Mouse (Mus musculus) embryonic stem cell, embryonic (primary cell): ENCODE results near the gene Fam71a.

Source experiments
- CTCF ChIA-PET, 4 experiments: fragments of 300-600 bp in 2 of 4; fragments of 350-600 bp in 2 of 4; sonication (Branson Sonifier 250); formaldehyde crosslinking; loops; one replicate each; lab custom pipeline; 2022; ENCODE audit warnings: inconsistent platforms in 2 of 4; lab: Charles Lee
- POLR2A ChIA-PET, 4 experiments: fragments of 300-600 bp in 2 of 4; fragments of 350-600 bp in 2 of 4; sonication (Branson Sonifier 250); formaldehyde crosslinking; loops; one replicate each; lab custom pipeline; 2022; ENCODE audit warnings: antibody characterized with exemption in 4 of 4, inconsistent platforms in 1 of 4; lab: Charles Lee

Gene Fam71a

GRCm38 (mm10) chr1:191184841-191185251, 20.2 kb upstream of the Fam71a start:
- ChIA-PET CTCF (interaction anchor here in 1 of 4 experiments (0.5 to 0.8 kb wide), 2 partner anchors 67 to 392 kb away, joined by 3 read pairs; no protein-coding TSS in a partner anchor), POLR2A (interaction anchor here in 1 of 4 experiments (1.8 to 2.1 kb wide), 2 partner anchors 39 to 122 kb away, joined by 4 to 12 read pairs; partner anchors contain the start of genes Nsl1 and Tatdn3)

- ChIA-PET POLR2A (interaction anchor here in 2 of 4 experiments (0.9 to 3.0 kb wide), 9 partner anchors 8 to 213 kb away, joined by 3 to 42 read pairs (median 6); partner anchors contain the start of genes Nsl1 (in 1 of the 2) and Tatdn3 (in 1 of the 2)), CTCF (no interaction called here)
Observed at GRCm38 (mm10) chr1:191184066-191184815, 19.6 kb upstream of the Fam71a start.

GRCm38 (mm10) chr1:191183163-191184065, 18.8 kb upstream of the Fam71a start:
- ChIA-PET POLR2A (interaction anchor here in 3 of 4 experiments (0.6 to 3.1 kb wide), 88 partner anchors 9 to 1151 kb away, joined by 3 to 42 read pairs (median 4); partner anchors contain the start of genes Flvcr1 (in 3 of the 3), Vash2 (in 2 of the 3), Dtl (in 1 of the 3) and Ints7 (in 1 of the 3)), CTCF (interaction anchor here in 2 of 4 experiments (0.6 to 1.6 kb wide), 3 partner anchors 11 to 175 kb away, joined by 3 to 5 read pairs (median 4); no protein-coding TSS in a partner anchor)

GRCm38 (mm10) chr1:191182431-191183162, 18.0 kb upstream of the Fam71a start:
- CTCF ChIA-PET: interaction anchor here in 3 of 4 experiments (0.6 to 1.6 kb wide), 5 partner anchors 11 to 175 kb away, joined by 3 to 10 read pairs (median 4); no protein-coding TSS in a partner anchor
- POLR2A ChIA-PET: interaction anchor here in 3 of 4 experiments (0.5 to 3.1 kb wide), 87 partner anchors 9 to 1919 kb away, joined by 3 to 42 read pairs (median 4); partner anchors contain the start of genes Flvcr1 (in 3 of the 3), Vash2 (in 2 of the 3), Dtl (in 1 of the 3) and Ints7 (in 1 of the 3)

- POLR2A ChIA-PET: interaction anchor here in 3 of 4 experiments (0.5 to 3.1 kb wide), 31 partner anchors 8 to 1920 kb away, joined by 3 to 42 read pairs (median 7); partner anchors contain the start of genes Flvcr1 (in 3 of the 3), Dtl (in 1 of the 3), Ints7 (in 1 of the 3) and Syt14 (in 1 of the 3)
- CTCF ChIA-PET: interaction anchor here in 3 of 4 experiments (0.6 to 0.8 kb wide), 4 partner anchors 58 to 630 kb away, joined by 3 to 10 read pairs (median 3); no protein-coding TSS in a partner anchor
Observed at GRCm38 (mm10) chr1:191181469-191182259, 17.0 kb upstream of the Fam71a start.

- ChIA-PET CTCF (no interaction called here), POLR2A (interaction anchor here in 3 of 4 experiments (0.6 to 3.1 kb wide), 10 partner anchors 10 to 1146 kb away, joined by 3 to 27 read pairs (median 4); partner anchors contain the start of genes Flvcr1 (in 1 of the 3), Nsl1 (in 1 of the 3) and Tatdn3 (in 1 of the 3))
Observed at GRCm38 (mm10) chr1:191180397-191180796, 15.8 kb upstream of the Fam71a start.

- POLR2A ChIA-PET: interaction anchor here in 3 of 4 experiments (0.6 to 2.1 kb wide), 9 partner anchors 9 to 1146 kb away, joined by 3 to 9 read pairs (median 4); partner anchors contain the start of genes Flvcr1 (in 1 of the 3), Nsl1 (in 1 of the 3) and Tatdn3 (in 1 of the 3)
- CTCF ChIA-PET: interaction anchor here in 1 of 4 experiments (0.6 kb wide), 1 partner anchor 178 kb away, joined by 3 read pairs; no protein-coding TSS in a partner anchor
Observed at GRCm38 (mm10) chr1:191179846-191180245, 15.2 kb upstream of the Fam71a start.

- CTCF ChIA-PET: interaction anchor here in 1 of 4 experiments (0.6 kb wide), 1 partner anchor 201 kb away, joined by 6 read pairs; no protein-coding TSS in a partner anchor
- POLR2A ChIA-PET: interaction anchor here in 3 of 4 experiments (0.6 to 2.1 kb wide), 10 partner anchors 8 to 1572 kb away, joined by 3 to 7 read pairs (median 3); partner anchors contain the start of gene Flvcr1 (in 1 of the 3)
Observed at GRCm38 (mm10) chr1:191178511-191179188, 14.0 kb upstream of the Fam71a start.

GRCm38 (mm10) chr1:191176887-191177286, 12.3 kb upstream of the Fam71a start:
- CTCF ChIA-PET: no interaction called here
- POLR2A ChIA-PET: interaction anchor here in 1 of 4 experiments (0.9 kb wide), 1 partner anchor 10 kb away, joined by 3 read pairs; no protein-coding TSS in a partner anchor

GRCm38 (mm10) chr1:191172487-191172886, 7.9 kb upstream of the Fam71a start:
- CTCF ChIA-PET: interaction anchor here (0.6 to 1.0 kb wide), 5 partner anchors 19 to 404 kb away, joined by 3 to 4 read pairs (median 3); no protein-coding TSS in a partner anchor
- POLR2A ChIA-PET: interaction anchor here in 2 of 4 experiments (0.6 to 2.9 kb wide), 5 partner anchors 10 to 42 kb away, joined by 3 to 19 read pairs (median 4); no protein-coding TSS in a partner anchor

- ChIA-PET CTCF (no interaction called here), POLR2A (interaction anchor here in 1 of 4 experiments (1.2 kb wide), 1 partner anchor 9 kb away, joined by 3 read pairs; no protein-coding TSS in a partner anchor)
Observed at GRCm38 (mm10) chr1:191170444-191170843, 5.8 kb upstream of the Fam71a start.

GRCm38 (mm10) chr1:191166189-191166588, 1.6 kb upstream of the Fam71a start:
- ChIA-PET CTCF (interaction anchor here in 2 of 4 experiments (0.5 to 0.8 kb wide), 2 partner anchors 70 to 146 kb away, joined by 3 to 4 read pairs; no protein-coding TSS in a partner anchor), POLR2A (interaction anchor here (0.8 to 4.5 kb wide), 9 partner anchors 9 to 409 kb away, joined by 3 to 32 read pairs (median 3); partner anchors contain the start of genes Dtl (in 1 of the 4), Flvcr1 (in 1 of the 4) and Ints7 (in 1 of the 4))

- ChIA-PET CTCF (interaction anchor here in 2 of 4 experiments (1.2 to 1.8 kb wide), 4 partner anchors 29 to 134 kb away, joined by 3 to 5 read pairs (median 4); no protein-coding TSS in a partner anchor), POLR2A (interaction anchor here in 3 of 4 experiments (0.7 to 2.3 kb wide), 4 partner anchors 19 to 634 kb away, joined by 3 to 5 read pairs (median 4); partner anchors contain the start of genes Nsl1 (in 1 of the 3) and Tatdn3 (in 1 of the 3))
Observed at GRCm38 (mm10) chr1:191154314-191154713, 10.3 kb downstream of the Fam71a start.

GRCm38 (mm10) chr1:191153052-191153451, 11.6 kb downstream of the Fam71a start:
- POLR2A ChIA-PET: interaction anchor here in 2 of 4 experiments (0.7 to 2.3 kb wide), 3 partner anchors 27 to 90 kb away, joined by 3 to 5 read pairs (median 4); partner anchors contain the start of genes Nsl1 (in 1 of the 2) and Tatdn3 (in 1 of the 2)
- CTCF ChIA-PET: interaction anchor here in 3 of 4 experiments (0.7 to 1.7 kb wide), 6 partner anchors 17 to 160 kb away, joined by 3 to 5 read pairs (median 4); no protein-coding TSS in a partner anchor
